Mouse (Mus musculus): Measurements from ENCODE around the gene Gm3594. TPM values are rescaled to one million over a fixed set of nuclear protein-coding genes. Genes with fewer than 3 reads are reported as not detected.
"Not testable (repeated sequence)": the region's sequence is repeated elsewhere in the genome, so short reads cannot be mapped to it uniquely, and the experiment has no call there.

Gene Gm3594
- not detected in 2 replicates for polyA plus RNA-seq (2012)

- not testable (repeated sequence) for H3K4me3 ChIP-seq (replicated peaks); H3K9me3 ChIP-seq (ENCODE audit: control insufficient read depth, low read length); H3K36me3 ChIP-seq (ENCODE audit: control insufficient read depth); H3K27me3 ChIP-seq (ENCODE audit: control insufficient read depth); H3K4me1 ChIP-seq (ENCODE audit: control insufficient read depth)
These were observed at the start of gene Gm3594 for GRCm38 (mm10) chr14:6444511-6444910. Gene Gm3594 (minus strand): TSS chr14:6444611.

GRCm38 (mm10) chr14:6486331-6486730 lies 41.9 kb upstream of the Gm3594 start:
- not testable (repeated sequence) for H3K36me3 ChIP-seq (ENCODE audit: control insufficient read depth); H3K27me3 ChIP-seq (ENCODE audit: control insufficient read depth); H3K9me3 ChIP-seq (ENCODE audit: control insufficient read depth, low read length); H3K4me3 ChIP-seq (replicated peaks); H3K4me1 ChIP-seq (ENCODE audit: control insufficient read depth)

- H3K36me3 ChIP-seq (ENCODE audit: control insufficient read depth); H3K9me3 ChIP-seq (ENCODE audit: control insufficient read depth, low read length); H3K4me1 ChIP-seq (ENCODE audit: control insufficient read depth); H3K4me3 ChIP-seq (replicated peaks); H3K27me3 ChIP-seq (ENCODE audit: control insufficient read depth): not testable (repeated sequence)
These were observed 41.1 kb upstream of the Gm3594 start for GRCm38 (mm10) chr14:6485541-6485940.

GRCm38 (mm10) chr14:6482126-6482525 lies 37.7 kb upstream of the Gm3594 start:
- not testable (repeated sequence) for H3K27me3 ChIP-seq (ENCODE audit: control insufficient read depth); H3K36me3 ChIP-seq (ENCODE audit: control insufficient read depth); H3K4me3 ChIP-seq (replicated peaks); H3K9me3 ChIP-seq (ENCODE audit: control insufficient read depth, low read length); H3K4me1 ChIP-seq (ENCODE audit: control insufficient read depth)

- H3K36me3 ChIP-seq (ENCODE audit: control insufficient read depth); H3K4me1 ChIP-seq (ENCODE audit: control insufficient read depth); H3K9me3 ChIP-seq (ENCODE audit: control insufficient read depth, low read length); H3K27me3 ChIP-seq (ENCODE audit: control insufficient read depth); H3K4me3 ChIP-seq (replicated peaks): not testable (repeated sequence)
These were observed 27.4 kb upstream of the Gm3594 start for GRCm38 (mm10) chr14:6471856-6472255.

- H3K4me3 ChIP-seq (replicated peaks); H3K27me3 ChIP-seq (ENCODE audit: control insufficient read depth); H3K36me3 ChIP-seq (ENCODE audit: control insufficient read depth); H3K9me3 ChIP-seq (ENCODE audit: control insufficient read depth, low read length); H3K4me1 ChIP-seq (ENCODE audit: control insufficient read depth): not testable (repeated sequence)
These were observed 3.6 kb downstream of the Gm3594 start for GRCm38 (mm10) chr14:6440774-6441173.

GRCm38 (mm10) chr14:6440206-6440605 lies 4.2 kb downstream of the Gm3594 start:
- H3K27me3 ChIP-seq (ENCODE audit: control insufficient read depth); H3K9me3 ChIP-seq (ENCODE audit: control insufficient read depth, low read length); H3K4me1 ChIP-seq (ENCODE audit: control insufficient read depth); H3K4me3 ChIP-seq (replicated peaks); H3K36me3 ChIP-seq (ENCODE audit: control insufficient read depth): not testable (repeated sequence)

GRCm38 (mm10) chr14:6426766-6427165 lies 17.6 kb downstream of the Gm3594 start:
- H3K27me3 ChIP-seq (ENCODE audit: control insufficient read depth); H3K36me3 ChIP-seq (ENCODE audit: control insufficient read depth); H3K4me3 ChIP-seq (replicated peaks): not testable (repeated sequence)

GRCm38 (mm10) chr14:6426353-6426752 lies 18.1 kb downstream of the Gm3594 start:
- not testable (repeated sequence) for H3K27me3 ChIP-seq (ENCODE audit: control insufficient read depth); H3K4me1 ChIP-seq (ENCODE audit: control insufficient read depth); H3K4me3 ChIP-seq (replicated peaks); H3K9me3 ChIP-seq (ENCODE audit: control insufficient read depth, low read length); H3K36me3 ChIP-seq (ENCODE audit: control insufficient read depth)

More at GRCm38 (mm10) chr14:6426766-6427165, 17.6 kb downstream of the Gm3594 start:
- H3K4me1 ChIP-seq (ENCODE audit: control insufficient read depth); H3K9me3 ChIP-seq (ENCODE audit: control insufficient read depth, low read length): not testable (repeated sequence)

GRCm38 (mm10) chr14:6412382-6412781 lies 32.0 kb downstream of the Gm3594 start, which contains the start of gene Gm3591:
Gene Gm3591 (minus strand): TSS chr14:6412482.
- H3K4me3 ChIP-seq (replicated peaks); H3K27me3 ChIP-seq (ENCODE audit: control insufficient read depth); H3K9me3 ChIP-seq (ENCODE audit: control insufficient read depth, low read length); H3K4me1 ChIP-seq (ENCODE audit: control insufficient read depth); H3K36me3 ChIP-seq (ENCODE audit: control insufficient read depth): not testable (repeated sequence)

GRCm38 (mm10) chr14:6390219-6390618 lies 54.2 kb downstream of the Gm3594 start, which contains the start of gene Gm16440:
Gene Gm16440 (minus strand): TSS chr14:6390319.
- not testable (repeated sequence) for H3K9me3 ChIP-seq (ENCODE audit: control insufficient read depth, low read length); H3K27me3 ChIP-seq (ENCODE audit: control insufficient read depth); H3K36me3 ChIP-seq (ENCODE audit: control insufficient read depth); H3K4me1 ChIP-seq (ENCODE audit: control insufficient read depth); H3K4me3 ChIP-seq (replicated peaks)

Other genes with a start within 250 kb of the Gm3594 start
- not detected in 2 replicates for gene Gm21560, start 225.3 kb downstream of the Gm3594 start, polyA plus RNA-seq (2012)
- not detected in 2 replicates for gene Gm3411, start 157.4 kb downstream of the Gm3594 start, polyA plus RNA-seq (2012)
- not detected in 2 replicates for gene Gm21103, start 139.8 kb downstream of the Gm3594 start, polyA plus RNA-seq (2012)
- gene Gm3618, start 100.9 kb downstream of the Gm3594 start, polyA plus RNA-seq (2012) = not detected in 2 replicates
- not detected in 2 replicates for gene Gm16440, start 54.3 kb downstream of the Gm3594 start, polyA plus RNA-seq (2012)
- gene Gm3591, start 32.1 kb downstream of the Gm3594 start, polyA plus RNA-seq (2012) = not detected in 2 replicates
- gene Gm8356, start 92.7 kb upstream of the Gm3594 start, polyA plus RNA-seq (2012) = not detected in 2 replicates
- not detected in 2 replicates for gene Gm3629, start 146.0 kb upstream of the Gm3594 start, polyA plus RNA-seq (2012)
- gene Gm3460, start 177.8 kb upstream of the Gm3594 start, polyA plus RNA-seq (2012) = not detected in 2 replicates
- not detected in 2 replicates for gene Gm10251, start 239.6 kb upstream of the Gm3594 start, polyA plus RNA-seq (2012)

All from erythroblast, embryonic 14.5 days (primary cell).